Mouse (Mus musculus) limb, embryonic 11.5 days (tissue): Measurements from ENCODE around the gene Nif3l1. TPM values are rescaled to one million over a fixed set of nuclear protein-coding genes. Genes with fewer than 3 reads are reported as not detected.
A peak's percentile ranks its signal among the peaks of the same experiment; 100 is the strongest.

Experiments
- ATAC-seq: fragments of 200-750 bp; cut with Nextera tagmentation; 2 replicates; pipeline ENCODE4 v1.8.0; 2017; ENCODE audit warnings: low read depth; ENCODE audit not compliant: insufficient number of reproducible peaks, low FRiP score, low TSS enrichment
- DNase-seq: peaks from one replicate; pipeline ENCODE4 v3.0.0-alpha.2; 2015; ENCODE audit warnings: low spot score
- H3K27ac ChIP-seq: fragments of 300-500 bp; sonication (generic); replicated peaks from 2 replicates; pipeline ENCODE4 v1.5.1; 2014; ENCODE audit warnings: low read depth, mild to moderate bottlenecking, low read length
- H3K27me3 ChIP-seq: fragments of 300-500 bp; sonication (generic); 2 replicates; pipeline ENCODE4 v1.6.1; 2014; ENCODE audit warnings: mild to moderate bottlenecking, low read length, mixed read lengths; ENCODE audit not compliant: control insufficient read depth, insufficient read depth
- H3K36me3 ChIP-seq: fragments of 300-500 bp; sonication (generic); 2 replicates; pipeline ENCODE4 v1.6.1; 2014; ENCODE audit warnings: mild to moderate bottlenecking, low read length, moderate library complexity, mixed read lengths; ENCODE audit not compliant: control insufficient read depth, insufficient read depth
- H3K4me1 ChIP-seq: fragments of 300-500 bp; sonication (generic); 2 replicates; pipeline ENCODE4 v1.6.1; 2014; ENCODE audit warnings: low read length, mixed read lengths; ENCODE audit not compliant: control insufficient read depth, insufficient read depth
- H3K4me2 ChIP-seq: fragments of 300-500 bp; sonication (generic); 2 replicates; pipeline ENCODE4 v1.6.1; 2014; ENCODE audit warnings: low read depth, mild to moderate bottlenecking, moderate library complexity; ENCODE audit not compliant: severe bottlenecking
- H3K4me3 ChIP-seq: fragments of 300-500 bp; sonication (generic); 2 replicates; pipeline ENCODE4 v1.5.1; 2014; ENCODE audit warnings: low read depth, low read length
- H3K9ac ChIP-seq: fragments of 300-500 bp; sonication (generic); 2 replicates; pipeline ENCODE4 v1.6.1; 2014; ENCODE audit warnings: mild to moderate bottlenecking, low read length
- H3K9me3 ChIP-seq: fragments of 300-500 bp; sonication (generic); 2 replicates; pipeline ENCODE4 v1.6.1; 2016; ENCODE audit warnings: low read length; ENCODE audit not compliant: control insufficient read depth
- WGBS: fragments of 180-500 bp; shearing (Covaris S2); extraction: QIAGEN DNeasy Blood & Tissue Kit; methylation state at CpG from one replicate; pipeline ENCODE4 v1.1.7; 2014; 5-methylcytosine and 5-hydroxymethylcytosine counted together
- polyA plus RNA-seq: library from polyadenylated mRNA; unstranded; fragments of >200 nt; fragmentation: Nextera tagmentation; extraction: Ambion mirVana; gene quantifications from 2 replicates; pipeline ENCODE4 v1.2.1, GENCODE M21; 2014

Gene Nif3l1
- polyA plus RNA-seq, 1 experiment from 2014 or later = 68.4 TPM

GRCm38 (mm10) chr1:58423371-58424248 is 21.3 kb upstream of the Nif3l1 start, which contains the start of gene Clk1:
Gene Clk1, minus strand, starts transcription at chr1:58424066.
- peak; percentile 96 for DNase-seq
- H3K4me1 ChIP-seq = 0 out of 2 replicates have a peak, but pooled peaks cover 4% of the 10 kb centered on the region
- under 1% methylated on average over 79 of the region's 79 CpGs for WGBS
- peak within 1 kb of the TSS; percentile 99 for H3K9ac ChIP-seq
- peaks cover 13% of the 10 kb centered on the region for H3K36me3 ChIP-seq
- H3K4me3 ChIP-seq = peak within 1 kb of the TSS; percentile 91
- H3K9me3 ChIP-seq = no peaks in the 10 kb centered on the region
- H3K27ac ChIP-seq = peak within 1 kb of the TSS; percentile 92
- H3K4me2 ChIP-seq = peak within 1 kb of the TSS; percentile 52
- ATAC-seq = peak; percentile 93
- H3K27me3 ChIP-seq = no peaks in the 10 kb centered on the region

GRCm38 (mm10) chr1:58424551-58424950 is 20.4 kb upstream of the Nif3l1 start:
- Histone ChIP-seq H3K9me3 (no peaks in the 10 kb centered on the region), H3K36me3 (peaks cover 10% of the 10 kb centered on the region; the same call in 1 of the 2 replicates), H3K4me3 (no peak overlapping the region), H3K27ac (no peak overlapping the region), H3K9ac (no peak overlapping the region), H3K4me1 (0 out of 2 replicates have a peak, but pooled peaks cover 4% of the 10 kb centered on the region), H3K27me3 (no peaks in the 10 kb centered on the region), H3K4me2 (no peak overlapping the region)
- DNase-seq (no peak), ATAC-seq (no peak)
- WGBS = 88% methylated on average over 3 of the region's 3 CpGs

DNA sequence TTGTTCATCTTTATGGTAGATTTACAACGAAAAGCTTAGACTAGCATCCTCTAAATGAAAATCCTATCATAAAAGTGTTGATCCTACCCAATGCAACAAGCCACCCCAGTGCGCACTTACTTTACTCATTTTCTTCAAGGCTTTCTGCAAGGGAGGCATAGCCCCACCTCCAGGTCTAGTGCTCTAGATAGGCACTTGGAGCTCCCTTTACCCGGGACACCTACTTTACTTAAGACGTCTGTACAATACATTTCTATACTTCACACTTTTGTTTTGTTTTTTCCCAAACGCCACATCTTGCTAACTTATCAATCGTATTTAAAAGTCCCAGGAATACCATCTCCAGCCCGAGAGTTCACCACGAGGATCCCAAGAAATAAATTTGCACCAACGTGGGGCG is 260 bp upstream of the Nif3l1 start:
- 12% methylated on average over 10 of the region's 10 CpGs for WGBS
- Histone ChIP-seq H3K27ac (peak overlapping the region; percentile 82), H3K9me3 (no peaks in the 10 kb centered on the region), H3K4me3 (peak overlapping the region; percentile 62), H3K4me1 (no peaks in the 10 kb centered on the region), H3K36me3 (peaks cover 5% of the 10 kb centered on the region), H3K9ac (peak overlapping the region; percentile 78), H3K4me2 (peak overlapping the region; percentile 64), H3K27me3 (no peaks in the 10 kb centered on the region)
- no peak for DNase-seq
- ATAC-seq = no peak

- DNase-seq (no peak), ATAC-seq (no peak)
- H3K4me2 ChIP-seq = peak overlapping the region; percentile 64
- peak overlapping the region; percentile 62 for H3K4me3 ChIP-seq
- peaks cover 6% of the 10 kb centered on the region for H3K36me3 ChIP-seq
- H3K4me1 ChIP-seq = no peaks in the 10 kb centered on the region
- WGBS = 16% methylated on average over 11 of the region's 11 CpGs
- no peaks in the 10 kb centered on the region for H3K9me3 ChIP-seq
- peak overlapping the region; percentile 82; the same call in 1 of the 2 replicates for H3K27ac ChIP-seq
- H3K27me3 ChIP-seq = no peaks in the 10 kb centered on the region
- peak overlapping the region; percentile 78 for H3K9ac ChIP-seq
Measured at GRCm38 (mm10) chr1:58445861-58446260, 910 bp downstream of the Nif3l1 start.

- no peaks in the 10 kb centered on the region for H3K27me3 ChIP-seq
- no peak overlapping the region for H3K4me2 ChIP-seq
- H3K27ac ChIP-seq = no peak overlapping the region
- DNase-seq (no peak), ATAC-seq (no peak)
- H3K36me3 ChIP-seq = peaks cover 12% of the 10 kb centered on the region
- no peak overlapping the region for H3K4me3 ChIP-seq
- H3K9me3 ChIP-seq = no peaks in the 10 kb centered on the region
- no peak overlapping the region for H3K9ac ChIP-seq
- 95% methylated on average over 7 of the region's 7 CpGs for WGBS
- no peaks in the 10 kb centered on the region for H3K4me1 ChIP-seq
Measured at GRCm38 (mm10) chr1:58447766-58448165, 2.8 kb downstream of the Nif3l1 start.

GRCm38 (mm10) chr1:58448396-58448795 is 3.4 kb downstream of the Nif3l1 start:
- DNase-seq (no peak), ATAC-seq (no peak)
- Histone ChIP-seq H3K4me1 (no peaks in the 10 kb centered on the region), H3K27ac (no peak overlapping the region), H3K27me3 (no peaks in the 10 kb centered on the region), H3K9me3 (no peaks in the 10 kb centered on the region), H3K4me3 (no peak overlapping the region), H3K36me3 (peaks cover 12% of the 10 kb centered on the region), H3K9ac (no peak overlapping the region), H3K4me2 (no peak overlapping the region)
- 90% methylated on average over 7 of the region's 7 CpGs for WGBS

GRCm38 (mm10) chr1:58454316-58454715 is 9.4 kb downstream of the Nif3l1 start:
- ATAC-seq (no peak), DNase-seq (no peak)
- Histone ChIP-seq H3K27me3 (no peaks in the 10 kb centered on the region), H3K4me1 (no peaks in the 10 kb centered on the region), H3K27ac (no peak overlapping the region), H3K4me2 (no peak overlapping the region), H3K9me3 (no peaks in the 10 kb centered on the region), H3K36me3 (peaks cover 14% of the 10 kb centered on the region), H3K9ac (no peak overlapping the region), H3K4me3 (no peak overlapping the region)
- 92% methylated on average over 6 of the region's 6 CpGs for WGBS

GRCm38 (mm10) chr1:58458175-58458574 is 13.2 kb downstream of the Nif3l1 start:
- H3K36me3 ChIP-seq = peaks cover 13% of the 10 kb centered on the region
- ATAC-seq (no peak), DNase-seq (no peak)
- WGBS = 88% methylated on average over 5 of the region's 5 CpGs
- no peaks in the 10 kb centered on the region for H3K4me1 ChIP-seq
- H3K9ac ChIP-seq = no peak overlapping the region
- H3K9me3 ChIP-seq = no peaks in the 10 kb centered on the region
- no peak overlapping the region for H3K4me2 ChIP-seq
- H3K27me3 ChIP-seq = no peaks in the 10 kb centered on the region
- no peak overlapping the region for H3K27ac ChIP-seq
- no peak overlapping the region for H3K4me3 ChIP-seq
